Mouse (Mus musculus) liver, embryonic 11.5 days (tissue): Measurements from ENCODE around the gene Thada. TPM values are rescaled to one million over a fixed set of nuclear protein-coding genes. Genes with fewer than 3 reads are reported as not detected.

Experiments used
- ATAC-seq: fragments of 200-750 bp; cut with Nextera tagmentation; replicated peaks from 2 replicates; pipeline ENCODE4 v1.8.0; 2017; ENCODE audit warnings: moderate number of reproducible peaks, mild to moderate bottlenecking, moderate TSS enrichment, moderate library complexity; ENCODE audit not compliant: low FRiP score
- DNase-seq: peaks from one replicate; pipeline ENCODE4 v3.0.0-alpha.2; 2017; ENCODE audit warnings: low spot score
- H3K27ac ChIP-seq: fragments of 300-500 bp; sonication (generic); 2 replicates; pipeline ENCODE4 v1.5.1; 2014; ENCODE audit warnings: mild to moderate bottlenecking, low read depth, low read length, control low read depth
- H3K27me3 ChIP-seq: fragments of 300-500 bp; sonication (generic); replicated peaks from 2 replicates; pipeline ENCODE4 v1.6.1; 2014; ENCODE audit warnings: low read length, mixed read lengths; ENCODE audit not compliant: control insufficient read depth, insufficient read depth
- H3K36me3 ChIP-seq: fragments of 300-500 bp; sonication (generic); 2 replicates; pipeline ENCODE4 v1.6.1; 2014; ENCODE audit warnings: mild to moderate bottlenecking, low read length, moderate library complexity, mixed read lengths; ENCODE audit not compliant: control insufficient read depth, insufficient read depth
- H3K4me1 ChIP-seq: fragments of 300-500 bp; sonication (generic); replicated peaks from 2 replicates; pipeline ENCODE4 v1.6.1; 2014; ENCODE audit warnings: low read length, mixed read lengths; ENCODE audit not compliant: control insufficient read depth, insufficient read depth
- H3K4me2 ChIP-seq: fragments of 300-500 bp; sonication (generic); 2 replicates; pipeline ENCODE4 v1.6.1; 2014; ENCODE audit warnings: mild to moderate bottlenecking, control low read depth, moderate library complexity
- H3K4me3 ChIP-seq: fragments of 300-500 bp; sonication (generic); 2 replicates; pipeline ENCODE4 v1.5.1; 2014; ENCODE audit warnings: low read depth, low read length, control low read depth
- H3K9ac ChIP-seq: fragments of 300-500 bp; sonication (generic); 2 replicates; pipeline ENCODE4 v1.6.1; 2014; ENCODE audit warnings: low read depth, low read length, control low read depth
- H3K9me3 ChIP-seq: fragments of 300-500 bp; sonication (generic); 2 replicates; pipeline ENCODE4 v1.6.1; 2016; ENCODE audit warnings: low read length, inconsistent platforms, mixed read lengths; ENCODE audit not compliant: control insufficient read depth
- WGBS: fragments of 180-500 bp; shearing (Covaris S2); extraction: QIAGEN DNeasy Blood & Tissue Kit; methylation state at CpG from one replicate; pipeline ENCODE4 v1.1.7; 2014; 5-methylcytosine and 5-hydroxymethylcytosine counted together
- polyA plus RNA-seq: library from polyadenylated mRNA; unstranded; fragments of >200 nt; fragmentation: Nextera tagmentation; extraction: Ambion mirVana; gene quantifications from 2 replicates; pipeline ENCODE4 v1.2.1, GENCODE M21; 2014

Thada gene
- polyA plus RNA-seq, 1 experiment from 2014 or later = 12.3 TPM

DNA sequence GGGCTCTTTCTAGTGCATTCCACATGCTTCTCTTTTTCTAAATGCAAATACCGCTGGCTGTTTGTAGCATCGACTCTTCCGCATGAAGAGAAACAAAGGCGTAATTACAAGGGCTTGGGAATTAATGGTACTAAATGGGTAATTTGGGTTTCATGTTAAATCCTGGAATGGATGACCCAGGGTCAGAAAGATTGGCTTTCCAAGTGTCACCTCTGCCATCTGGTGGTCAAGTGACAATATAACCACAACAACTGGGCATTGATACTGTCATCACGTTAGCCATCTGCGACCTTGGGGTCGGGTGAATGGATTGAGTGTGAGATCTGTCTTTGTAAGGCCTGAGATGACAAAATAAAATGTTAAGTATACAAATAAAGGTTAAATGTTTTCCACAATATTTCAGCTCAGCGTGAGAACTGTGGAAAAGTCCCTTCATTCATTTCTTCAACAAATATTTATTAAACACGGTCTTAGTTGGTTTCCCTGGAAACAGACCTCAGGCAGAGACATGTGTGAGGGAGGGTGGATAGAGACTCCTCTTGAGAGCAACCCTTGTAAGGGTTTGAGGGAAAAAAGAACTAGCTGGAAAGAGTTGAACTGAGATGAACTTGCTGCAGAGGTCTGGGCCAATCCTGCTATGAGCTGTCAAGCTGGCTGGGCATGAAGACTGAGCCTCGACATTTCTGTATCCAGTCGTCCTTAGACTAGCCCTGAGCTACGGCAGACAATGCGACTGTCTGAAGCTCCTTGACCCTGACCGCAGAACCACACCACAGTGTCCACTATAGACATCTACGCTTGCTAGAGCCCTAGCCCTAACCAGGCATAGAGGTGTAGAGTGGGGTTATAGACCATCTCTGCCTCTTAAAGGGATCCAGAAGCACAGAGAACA is 14.7 kb upstream of the Thada start:
- Histone ChIP-seq H3K36me3 (no peaks in the 10 kb centered on the region), H3K27ac (no peak overlapping the region), H3K27me3 (no peaks in the 10 kb centered on the region), H3K4me3 (no peak overlapping the region), H3K4me2 (no peak overlapping the region), H3K9ac (no peak overlapping the region), H3K4me1 (no peaks in the 10 kb centered on the region), H3K9me3 (no peaks in the 10 kb centered on the region)
- WGBS = 58% methylated on average over 15 of the region's 15 CpGs
- ATAC-seq = no peak
- DNase-seq = no peak

DNA sequence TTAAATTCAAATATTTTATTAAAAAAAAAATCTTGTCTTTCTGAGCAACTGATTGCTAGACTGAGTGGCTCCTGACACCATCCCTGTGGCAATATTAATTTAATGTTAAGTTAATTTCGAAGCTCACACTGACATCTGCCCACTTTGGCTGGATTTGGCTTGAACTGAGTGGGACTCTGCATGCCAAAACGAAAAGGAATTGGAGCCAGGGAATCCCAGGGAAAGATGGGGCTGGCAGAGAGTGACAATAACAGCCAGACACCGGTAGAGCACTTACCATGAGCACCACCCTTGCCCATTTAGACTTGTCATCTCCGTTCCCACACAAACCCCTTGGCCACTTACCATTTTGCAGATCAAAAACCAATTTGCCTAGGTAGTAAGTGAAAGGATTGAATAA is 12.3 kb upstream of the Thada start:
- H3K9ac ChIP-seq = no peak overlapping the region
- H3K4me3 ChIP-seq = no peak overlapping the region
- H3K36me3 ChIP-seq = no peaks in the 10 kb centered on the region
- ATAC-seq (no peak), DNase-seq (no peak)
- H3K4me1 ChIP-seq = no peaks in the 10 kb centered on the region
- 81% methylated on average over 4 of the region's 4 CpGs for WGBS
- H3K4me2 ChIP-seq = no peak overlapping the region
- H3K9me3 ChIP-seq = no peaks in the 10 kb centered on the region
- H3K27ac ChIP-seq = no peak overlapping the region
- H3K27me3 ChIP-seq = no peaks in the 10 kb centered on the region

DNA sequence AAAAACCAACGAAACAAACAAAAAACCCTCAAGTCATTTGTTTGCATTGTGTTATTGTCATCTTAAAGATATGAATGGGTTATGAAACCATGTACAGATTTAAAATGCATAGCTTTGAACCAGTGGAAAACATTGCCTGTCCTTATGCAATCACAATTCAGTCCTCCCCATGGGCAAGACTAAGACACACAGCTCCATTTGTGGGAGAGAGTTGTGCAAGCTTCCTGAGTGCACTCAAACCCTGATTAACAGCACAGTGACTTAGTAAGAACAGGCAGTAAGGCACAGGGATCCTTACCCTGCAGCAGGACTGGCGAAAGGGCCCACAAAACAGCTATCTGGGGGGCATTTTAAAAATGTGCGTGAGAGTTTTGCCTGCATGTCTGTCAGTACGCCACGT is 11.2 kb upstream of the Thada start:
- 78% methylated on average over 5 of the region's 5 CpGs for WGBS

DNA sequence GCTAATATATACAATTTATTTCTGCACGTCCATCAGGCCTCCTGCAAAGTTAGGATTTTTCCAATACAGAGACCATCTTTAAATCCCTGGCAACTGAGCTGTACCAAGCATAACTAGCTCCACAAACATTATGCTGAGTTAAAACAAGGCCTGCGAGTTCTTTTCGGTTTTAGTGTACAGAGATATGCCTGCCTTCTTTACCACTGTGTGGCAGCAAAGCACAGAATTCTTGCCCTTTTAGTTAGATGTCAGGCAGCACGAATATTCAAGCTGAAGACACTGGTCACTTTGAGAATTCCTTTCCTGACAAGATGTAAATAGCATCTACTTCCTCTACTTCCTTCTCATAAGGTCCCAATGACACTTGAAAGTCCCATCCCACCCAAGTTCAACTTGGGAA is 8.3 kb upstream of the Thada start:
- WGBS = 60% methylated on average over 4 of the region's 4 CpGs
- Histone ChIP-seq H3K36me3 (no peaks in the 10 kb centered on the region), H3K9ac (no peak overlapping the region), H3K9me3 (no peaks in the 10 kb centered on the region), H3K27ac (no peak overlapping the region), H3K4me3 (no peak overlapping the region), H3K27me3 (no peaks in the 10 kb centered on the region), H3K4me1 (no peaks in the 10 kb centered on the region), H3K4me2 (no peak overlapping the region)
- DNase-seq (no peak), ATAC-seq (no peak)

More for the DNA sequence above, 11.2 kb upstream of the Thada start:
- Histone ChIP-seq H3K4me3 (no peak overlapping the region), H3K36me3 (no peaks in the 10 kb centered on the region), H3K9ac (no peak overlapping the region), H3K9me3 (no peaks in the 10 kb centered on the region), H3K4me1 (no peaks in the 10 kb centered on the region), H3K4me2 (no peak overlapping the region), H3K27ac (no peak overlapping the region), H3K27me3 (no peaks in the 10 kb centered on the region)
- DNase-seq = no peak
- ATAC-seq = no peak

- Histone ChIP-seq H3K9me3 (no peaks in the 10 kb centered on the region), H3K27ac (no peak overlapping the region), H3K36me3 (peaks cover 35% of the 10 kb centered on the region), H3K27me3 (no peaks in the 10 kb centered on the region), H3K4me1 (no peaks in the 10 kb centered on the region), H3K4me2 (no peak overlapping the region), H3K4me3 (no peak overlapping the region), H3K9ac (no peak overlapping the region)
- DNase-seq = no peak
- ATAC-seq = no peak
- WGBS = 78% methylated on average over 4 of the region's 4 CpGs
Observed at GRCm38 (mm10) chr17:84435012-84435411, 31.0 kb downstream of the Thada start.

DNA sequence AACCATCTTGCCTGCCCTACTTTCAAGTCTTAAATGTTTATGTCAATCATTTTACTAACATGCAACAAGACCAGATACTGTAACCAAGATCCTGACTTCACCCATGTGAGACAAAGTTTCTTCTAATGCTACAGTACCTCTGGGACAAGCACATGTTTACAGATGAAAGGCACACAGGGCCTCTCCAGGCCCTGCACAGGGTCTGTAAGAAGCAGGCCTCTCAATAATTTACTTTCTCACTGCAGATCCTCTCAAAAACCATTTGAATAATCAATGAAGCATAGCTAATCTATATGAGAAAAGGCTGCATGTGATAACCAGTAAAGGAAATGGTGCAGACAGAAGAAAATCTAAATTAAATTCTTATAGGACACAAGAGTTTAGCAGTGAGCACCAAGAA is 31.8 kb downstream of the Thada start:
- no peaks in the 10 kb centered on the region for H3K27me3 ChIP-seq
- H3K4me3 ChIP-seq = no peak overlapping the region
- H3K4me2 ChIP-seq = no peak overlapping the region
- H3K4me1 ChIP-seq = no peaks in the 10 kb centered on the region
- H3K9me3 ChIP-seq = no peaks in the 10 kb centered on the region
- H3K36me3 ChIP-seq = peaks cover 30% of the 10 kb centered on the region
- DNase-seq = no peak
- ATAC-seq = no peak
- no peak overlapping the region for H3K9ac ChIP-seq
- H3K27ac ChIP-seq = no peak overlapping the region

- no peaks in the 10 kb centered on the region for H3K9me3 ChIP-seq
- DNase-seq (no peak), ATAC-seq (no peak)
- no peak overlapping the region for H3K4me3 ChIP-seq
- no peak overlapping the region for H3K9ac ChIP-seq
- H3K4me1 ChIP-seq = no peaks in the 10 kb centered on the region
- no peaks in the 10 kb centered on the region for H3K27me3 ChIP-seq
- H3K27ac ChIP-seq = no peak overlapping the region
- WGBS = 82% methylated on average over 5 of the region's 5 CpGs
- H3K4me2 ChIP-seq = no peak overlapping the region
- H3K36me3 ChIP-seq = peaks cover 28% of the 10 kb centered on the region
Observed at GRCm38 (mm10) chr17:84431991-84432390, 34.0 kb downstream of the Thada start.

DNA sequence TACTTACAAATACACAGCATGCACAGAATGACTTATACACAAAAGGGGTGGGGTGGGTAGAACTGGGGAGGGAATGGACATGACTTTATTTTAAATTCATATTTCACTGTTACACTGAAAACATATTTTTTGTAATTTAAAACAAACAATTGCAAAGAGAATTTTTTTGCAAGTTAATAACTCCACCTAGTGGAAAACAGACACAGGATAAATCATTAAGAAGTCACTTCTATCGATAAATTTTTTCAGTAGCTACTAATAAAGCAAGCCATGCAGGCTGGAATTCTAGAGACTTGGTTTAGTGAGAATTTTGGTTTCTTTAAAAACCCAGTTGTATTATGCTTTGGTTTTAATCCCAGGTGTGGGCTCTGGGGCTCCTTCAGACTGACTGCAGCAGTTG is 41.7 kb downstream of the Thada start:
- Histone ChIP-seq H3K27me3 (no peaks in the 10 kb centered on the region), H3K9me3 (no peaks in the 10 kb centered on the region), H3K36me3 (peaks cover 18% of the 10 kb centered on the region; the same call in 1 of the 2 replicates), H3K4me2 (no peak overlapping the region), H3K9ac (no peak overlapping the region), H3K4me3 (no peak overlapping the region), H3K27ac (no peak overlapping the region), H3K4me1 (peaks cover 10% of the 10 kb centered on the region)
- ATAC-seq (no peak), DNase-seq (no peak)
- 89% methylated on average over 1 of the region's 1 CpGs for WGBS

DNA sequence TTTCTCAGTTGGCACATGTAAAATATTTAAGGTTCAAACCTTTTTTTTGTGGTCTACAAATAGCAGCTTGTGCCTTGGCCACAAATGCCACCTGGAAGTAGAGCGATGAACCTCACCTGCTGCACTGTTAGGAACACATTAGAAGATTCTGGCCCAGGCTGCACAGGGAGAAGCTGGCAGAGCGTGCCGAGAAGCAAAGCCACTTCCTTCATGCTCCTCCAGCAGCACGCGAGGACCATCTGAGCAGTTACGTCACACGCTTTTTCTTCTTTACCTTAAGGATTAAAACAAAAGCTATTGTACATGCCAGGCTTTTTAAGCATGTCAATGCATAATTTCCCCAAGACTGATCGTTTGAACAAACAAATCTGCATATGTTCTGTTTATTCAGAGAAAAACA is 43.1 kb downstream of the Thada start:
- Histone ChIP-seq H3K36me3 (peaks cover 13% of the 10 kb centered on the region; the same call in 1 of the 2 replicates), H3K4me3 (no peak overlapping the region), H3K27ac (no peak overlapping the region), H3K27me3 (no peaks in the 10 kb centered on the region), H3K4me1 (peaks cover 10% of the 10 kb centered on the region), H3K4me2 (no peak overlapping the region), H3K9ac (no peak overlapping the region), H3K9me3 (no peaks in the 10 kb centered on the region)
- ATAC-seq (no peak), DNase-seq (no peak)
- 91% methylated on average over 8 of the region's 8 CpGs for WGBS
